Mouse (Mus musculus) liver, embryonic 14.5 days (tissue): ENCODE measurements around the gene Lysmd2. TPM values are rescaled to one million over a fixed set of nuclear protein-coding genes. Genes with fewer than 3 reads are reported as not detected.
"Not testable (repeated sequence)": the region's sequence is repeated elsewhere in the genome, so short reads cannot be mapped to it uniquely, and the experiment has no call there.

Experiments used
- ATAC-seq: fragments of 200-750 bp; cut with Nextera tagmentation; 2 replicates; pipeline ENCODE4 v1.8.0; 2017; ENCODE audit warnings: moderate number of reproducible peaks, mild to moderate bottlenecking, moderate library complexity; ENCODE audit not compliant: insufficient read depth
- DNase-seq, 3 experiments: peaks; one replicate each; pipeline ENCODE4 v3.0.0-alpha.2; 2012 to 2013; ENCODE audit warnings: low read depth in 3 of 3, low spot score in 3 of 3
- H3K27ac ChIP-seq: fragments of 300-500 bp; sonication (generic); 2 replicates; pipeline ENCODE4 v1.5.1; 2014; ENCODE audit warnings: moderate library complexity, mild to moderate bottlenecking, control low read depth, inconsistent platforms
- H3K27me3 ChIP-seq: fragments of 300-500 bp; sonication (generic); 2 replicates; pipeline ENCODE4 v1.6.1; 2014; ENCODE audit warnings: mild to moderate bottlenecking, low read length, moderate library complexity; ENCODE audit not compliant: control insufficient read depth, insufficient read depth
- H3K36me3 ChIP-seq: fragments of 300-500 bp; sonication (generic); replicated peaks from 2 replicates; pipeline ENCODE4 v1.6.1; 2014; ENCODE audit warnings: low read depth; ENCODE audit not compliant: control insufficient read depth, insufficient read depth
- H3K4me1 ChIP-seq, 2 experiments: fragments of 200-500 bp in 1 of 2; fragments of 300-500 bp in 1 of 2; sonication (generic) in 1 of 2; replicated peaks; 2 replicates each; pipeline ENCODE4 v1.6.1; 2012 to 2014; ENCODE audit warnings: antibody characterized with exemption in 1 of 2, inconsistent platforms in 1 of 2, low read length in 1 of 2; ENCODE audit not compliant: control insufficient read depth in 2 of 2, insufficient read depth in 2 of 2
- H3K4me2 ChIP-seq: fragments of 300-500 bp; sonication (generic); 2 replicates; pipeline ENCODE4 v1.6.1; 2014; ENCODE audit warnings: low read depth, mild to moderate bottlenecking, control low read depth, moderate library complexity
- H3K4me3 ChIP-seq, 2 experiments: fragments of 200-500 bp in 1 of 2; fragments of 300-500 bp in 1 of 2; sonication (generic) in 1 of 2; 2 replicates each; pipeline ENCODE4 v1.5.1; 2012 to 2014; ENCODE audit warnings: low read depth in 2 of 2, low read length in 2 of 2, mild to moderate bottlenecking in 2 of 2, control low read depth in 1 of 2, inconsistent platforms in 1 of 2, moderate library complexity in 1 of 2; ENCODE audit not compliant: insufficient read depth in 1 of 2
- H3K9ac ChIP-seq: fragments of 300-500 bp; sonication (generic); replicated peaks from 2 replicates; pipeline ENCODE4 v1.6.1; 2014; ENCODE audit warnings: mild to moderate bottlenecking, control low read depth, moderate library complexity
- H3K9me3 ChIP-seq: fragments of 300-500 bp; sonication (generic); 2 replicates; pipeline ENCODE4 v1.6.1; 2016; ENCODE audit warnings: low read length, mixed read lengths; ENCODE audit not compliant: control insufficient read depth
- CTCF ChIP-seq: IDR thresholded peaks from 2 replicates; pipeline ENCODE4 v1.5.1; 2016; ENCODE audit warnings: antibody characterized with exemption, low read depth, control low read depth
- EP300 ChIP-seq: IDR thresholded peaks from 2 replicates; pipeline ENCODE4 v1.6.1; 2016; ENCODE audit warnings: antibody characterized with exemption, low read depth
- WGBS: fragments of 180-500 bp; shearing (Covaris S2); extraction: QIAGEN DNeasy Blood & Tissue Kit; methylation state at CpG from one replicate; pipeline ENCODE4 v1.1.7; 2014; ENCODE audit not compliant: insufficient replicate concordance; 5-methylcytosine and 5-hydroxymethylcytosine counted together
- polyA plus RNA-seq, 2 experiments: library from polyadenylated mRNA; depleted of rRNA in 1 of 2; stranded (reverse) in 1 of 2; unstranded in 1 of 2; fragments of >200 nt; fragmentation: Nextera tagmentation in 1 of 2; extraction: Ambion mirVana in 1 of 2; gene quantifications; 2 replicates each; pipeline versions ENCODE4 v1.2.1 to v1.2.3; 2012 to 2014

Gene Lysmd2
- polyA plus RNA-seq, 2 experiments: 1.3 to 2.8 TPM

DNA sequence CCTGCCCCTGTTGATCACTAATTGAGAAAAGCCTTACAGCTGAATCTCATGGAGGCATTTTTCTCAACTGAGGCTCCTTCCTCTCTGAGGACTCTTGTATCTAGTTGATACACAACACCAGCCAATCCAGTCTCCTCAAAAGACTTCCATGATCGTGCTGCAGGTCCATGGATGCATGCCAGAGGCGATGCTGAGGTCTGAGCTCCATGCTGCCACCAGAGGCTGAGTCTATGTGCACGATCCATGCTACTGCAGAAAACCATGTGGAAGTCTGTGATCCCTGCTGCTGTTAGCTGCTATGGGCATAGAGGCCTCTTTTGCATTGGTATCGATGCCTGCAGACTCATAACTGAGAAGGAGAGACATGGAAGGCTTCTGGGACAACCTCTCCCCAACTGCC, 8.7 kb downstream of the Lysmd2 start:
- no peaks in the 10 kb centered on the region for H3K36me3 ChIP-seq
- ATAC-seq: no peak

DNA sequence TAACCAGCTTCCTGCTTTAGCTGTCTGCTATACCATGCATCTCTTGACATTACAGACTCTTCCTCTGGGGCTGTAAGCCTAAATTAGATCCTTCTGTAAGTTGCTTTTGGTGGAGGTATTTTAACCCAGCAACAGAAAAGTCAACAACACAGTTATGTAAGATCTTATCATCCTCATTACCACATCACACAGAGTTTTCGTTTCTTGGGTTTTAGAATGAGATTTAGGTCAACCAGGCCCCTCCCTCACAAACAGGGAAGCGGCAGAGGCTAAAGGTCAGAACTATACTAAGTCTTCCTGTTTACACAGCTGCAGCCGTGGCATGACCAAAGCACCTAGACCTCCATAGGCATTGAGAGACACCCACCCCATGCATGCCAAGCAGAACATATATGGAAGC, 19.9 kb downstream of the Lysmd2 start:
- 0 out of 2 replicates have a peak, but pooled peaks have one; percentile 41 for ATAC-seq
- TF ChIP-seq CTCF: no peak
- TF ChIP-seq EP300: no peak

More for the DNA sequence above, 8.7 kb downstream of the Lysmd2 start:
- DNase-seq: no peak
- 69% methylated on average over 4 of the region's 4 CpGs for WGBS
- Histone ChIP-seq H3K27ac (no peak overlapping the region), H3K9ac (no peak overlapping the region), H3K4me3 (no peak overlapping the region), H3K9me3 (no peaks in the 10 kb centered on the region), H3K4me2 (no peak overlapping the region), H3K4me1 (no peaks in the 10 kb centered on the region), H3K27me3 (no peaks in the 10 kb centered on the region)
- TF ChIP-seq EP300 (no peak), CTCF (no peak)

DNA sequence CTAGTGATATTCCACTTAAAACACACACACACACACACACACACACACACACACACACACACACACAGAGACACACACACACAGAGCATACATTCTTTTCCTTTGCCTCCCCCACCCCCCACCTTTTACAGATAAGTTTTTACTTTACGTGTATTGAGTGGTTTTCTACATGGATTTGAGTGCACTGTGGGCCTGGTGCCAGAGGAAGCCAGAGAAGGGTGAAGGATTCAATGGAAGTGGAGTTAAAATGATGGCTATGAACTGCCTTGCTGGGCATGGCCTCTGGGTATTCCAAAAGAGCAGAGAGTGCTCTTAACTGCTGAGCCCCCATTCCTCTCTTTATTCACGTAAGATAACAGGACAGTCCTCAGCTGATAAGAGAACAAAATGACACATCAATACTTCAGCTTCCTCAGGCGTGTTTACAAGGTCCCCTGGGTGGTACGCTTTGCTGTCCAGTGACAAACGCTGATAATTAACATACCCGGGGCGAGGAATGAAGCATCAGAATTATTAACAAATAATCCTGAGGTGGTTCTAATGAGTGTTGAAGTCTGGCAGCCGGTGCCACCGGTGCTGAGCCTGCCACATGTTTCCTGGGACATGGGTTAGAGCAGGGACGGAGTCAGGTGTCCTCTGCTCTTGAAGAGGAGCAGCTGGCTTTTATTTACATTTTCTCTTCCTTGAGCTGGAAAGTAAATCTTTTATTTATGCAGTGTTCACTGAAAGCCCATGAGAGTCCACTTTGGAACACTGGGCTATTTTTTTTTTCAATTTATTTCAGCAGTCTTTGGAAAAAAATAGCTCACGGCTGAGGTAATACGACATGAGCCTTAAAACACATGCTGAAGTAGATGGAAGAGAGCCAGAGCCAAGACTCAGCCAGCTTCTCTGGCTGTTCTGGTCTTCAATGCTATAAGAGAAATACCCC, 28.7 kb downstream of the Lysmd2 start:
- WGBS: 37% methylated on average over 12 of the region's 12 CpGs
- no peak overlapping the region for H3K4me3 ChIP-seq
- no peak for ATAC-seq
- H3K27ac ChIP-seq: no peak overlapping the region
- TF ChIP-seq CTCF: no peak
- no peak for TF ChIP-seq EP300
- H3K27me3 ChIP-seq: no peaks in the 10 kb centered on the region
- no peaks in the 10 kb centered on the region for H3K36me3 ChIP-seq
- no peaks in the 10 kb centered on the region for H3K9me3 ChIP-seq
- H3K9ac ChIP-seq: no peak overlapping the region
- no peak for DNase-seq
- H3K4me1 ChIP-seq: peaks cover 0 to 2% of the 10 kb centered on the region in 2 experiments; a peak in 1 of 4 replicates
- no peak overlapping the region for H3K4me2 ChIP-seq

More for the DNA sequence above, 19.9 kb downstream of the Lysmd2 start:
- no peak for DNase-seq
- no peak overlapping the region for H3K4me2 ChIP-seq
- H3K27me3 ChIP-seq: no peaks in the 10 kb centered on the region
- peaks cover 0 to 2% of the 10 kb centered on the region in 2 experiments; a peak in 1 of 4 replicates for H3K4me1 ChIP-seq
- no peak overlapping the region for H3K4me3 ChIP-seq
- H3K27ac ChIP-seq: no peak overlapping the region
- no peak overlapping the region for H3K9ac ChIP-seq
- no peaks in the 10 kb centered on the region for H3K36me3 ChIP-seq
- no peaks in the 10 kb centered on the region for H3K9me3 ChIP-seq
- 30% methylated on average over 3 of the region's 3 CpGs for WGBS

DNA sequence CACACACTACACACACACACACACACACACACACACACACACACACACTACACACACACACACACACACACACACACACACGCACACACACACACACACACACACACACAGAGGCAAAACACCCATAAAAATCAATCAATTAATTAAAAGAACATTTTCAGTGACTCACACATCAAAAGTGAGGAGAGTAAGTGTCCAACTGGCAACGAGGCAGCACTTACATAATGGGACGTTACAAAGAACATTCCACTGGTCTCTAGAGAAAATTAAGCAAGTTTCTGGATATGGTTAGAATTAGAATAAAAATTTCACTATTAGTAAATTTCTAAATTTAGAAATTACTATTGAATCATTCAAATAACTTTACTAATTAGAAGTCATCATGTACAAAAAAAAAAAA, 30.9 kb downstream of the Lysmd2 start:
- not testable (repeated sequence) for DNase-seq, H3K27me3 ChIP-seq, H3K36me3 ChIP-seq, ATAC-seq, H3K9me3 ChIP-seq, H3K9ac ChIP-seq, H3K4me3 ChIP-seq, H3K4me2 ChIP-seq, H3K27ac ChIP-seq, H3K4me1 ChIP-seq
- WGBS: 59% methylated on average over 3 of the region's 3 CpGs

DNA sequence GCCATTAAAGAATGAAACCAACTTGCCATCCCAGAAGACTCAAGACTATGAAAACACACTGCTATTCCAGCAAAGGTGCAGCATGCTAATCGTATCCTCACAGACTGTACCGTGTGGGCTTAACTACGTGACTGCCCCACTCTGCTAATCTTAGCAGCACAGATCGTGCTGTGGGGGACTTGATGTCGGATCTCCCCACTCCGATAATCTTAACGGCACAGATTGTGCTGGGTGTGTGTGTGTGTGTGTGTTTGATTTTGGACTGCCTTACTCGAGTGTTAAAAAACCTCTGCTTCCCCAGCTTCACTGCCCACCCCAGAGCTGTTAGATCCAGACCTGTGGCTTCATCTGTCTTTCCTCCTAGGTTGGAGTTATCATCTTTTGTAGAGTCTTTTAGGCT, 35.4 kb downstream of the Lysmd2 start:
- H3K4me2 ChIP-seq: no peak overlapping the region
- TF ChIP-seq EP300 (no peak), CTCF (no peak)
- H3K4me3 ChIP-seq: no peak overlapping the region
- no peaks in the 10 kb centered on the region for H3K36me3 ChIP-seq
- H3K27ac ChIP-seq: no peak overlapping the region
- ATAC-seq (no peak), DNase-seq (no peak)
- H3K9ac ChIP-seq: no peak overlapping the region
- 55% methylated on average over 8 of the region's 8 CpGs for WGBS
- H3K4me1 ChIP-seq: no peaks in the 10 kb centered on the region
- H3K9me3 ChIP-seq: no peaks in the 10 kb centered on the region
- no peaks in the 10 kb centered on the region for H3K27me3 ChIP-seq
